Mouse (Mus musculus): ENCODE results near the gene Srsf1. TPM values are rescaled to one million over a fixed set of nuclear protein-coding genes. Genes with fewer than 3 reads are reported as not detected.
"Not testable (repeated sequence)": the region's sequence is repeated elsewhere in the genome, so short reads cannot be mapped to it uniquely, and the experiment has no call there.

The Srsf1 gene
- polyA plus RNA-seq, 1 experiment, result 325 TPM

DNA sequence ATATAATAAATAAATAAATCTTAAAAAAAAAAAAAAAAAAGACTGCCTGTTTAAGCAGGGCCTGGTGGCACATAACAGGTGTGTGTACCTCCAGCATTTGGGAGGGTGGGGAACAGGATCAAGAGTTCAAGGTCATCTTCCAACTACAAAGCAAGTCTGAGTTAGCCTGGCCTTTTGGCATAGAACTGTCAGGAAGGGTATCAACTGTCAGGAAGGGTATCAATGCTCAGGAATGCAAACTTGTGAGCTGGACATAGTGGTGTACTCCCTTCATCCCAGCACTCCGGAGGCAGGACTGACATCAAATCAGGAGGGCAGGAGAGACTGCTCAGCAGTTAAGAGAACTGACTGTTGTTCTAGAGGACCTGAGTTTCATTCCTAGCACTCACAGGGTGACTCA, 8.1 kb upstream of the Srsf1 start:
- no peak for DNase-seq (ENCODE audit: low spot score)

DNA sequence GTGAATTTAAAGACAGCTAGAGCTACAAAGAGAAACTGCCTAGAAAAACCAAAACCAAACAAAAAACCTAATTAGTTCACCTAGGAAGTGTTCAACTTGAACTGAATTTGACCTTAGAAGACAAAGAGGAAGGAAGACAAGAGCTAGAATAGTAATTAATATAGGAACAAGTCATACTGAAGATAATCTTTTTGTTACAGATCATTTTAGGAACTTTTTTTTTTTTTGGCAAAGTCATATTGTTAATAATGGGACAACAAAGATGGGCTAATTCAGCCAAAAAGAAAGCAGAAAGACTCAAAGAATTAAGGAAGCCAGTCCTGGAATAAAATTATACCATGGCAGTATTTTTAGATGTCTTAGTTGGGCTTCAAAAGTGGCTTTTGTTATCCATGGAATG, 2.9 kb upstream of the Srsf1 start:
- DNase-seq (ENCODE audit: low spot score), result no peak

DNA sequence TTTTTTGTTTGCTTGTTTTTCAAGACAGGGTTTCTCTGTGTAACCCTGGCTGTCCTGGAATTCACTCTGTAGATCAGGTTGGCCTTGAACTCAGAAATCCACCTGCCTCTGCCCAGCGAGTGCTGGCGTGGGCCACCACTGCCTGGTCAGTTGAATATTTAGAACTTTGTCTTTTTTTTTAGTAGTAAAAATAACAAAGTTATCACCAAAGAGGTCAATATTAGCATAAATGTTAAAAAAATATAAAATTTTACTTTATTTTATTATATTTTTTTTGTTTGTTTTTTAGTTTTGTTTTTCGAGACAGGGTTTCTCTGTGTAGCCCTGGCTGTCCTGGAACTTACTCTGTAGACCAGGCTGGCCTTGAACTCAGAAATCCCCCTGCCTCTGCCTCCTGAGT, 2.0 kb upstream of the Srsf1 start:
- DNase-seq (ENCODE audit: low spot score), result not testable (repeated sequence)

DNA sequence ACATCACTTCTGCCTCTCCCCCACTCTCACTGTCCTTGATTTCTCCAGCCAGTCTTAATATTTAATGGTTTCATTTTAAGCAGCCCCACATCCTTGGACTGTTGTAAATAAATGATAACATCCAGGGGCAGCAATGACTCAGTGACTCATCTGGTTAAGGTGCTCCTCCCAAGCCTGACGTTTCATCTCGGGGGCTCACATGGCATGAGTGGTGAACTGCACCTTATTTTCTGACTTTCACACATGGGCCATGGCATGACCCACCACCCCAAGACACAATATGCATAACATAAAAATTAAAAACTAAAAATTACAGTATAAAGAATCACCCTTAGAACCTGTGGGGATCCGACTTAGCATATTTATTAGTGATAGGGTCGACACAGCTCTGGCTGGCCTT, 1.3 kb upstream of the Srsf1 start:
- no peak for DNase-seq (ENCODE audit: low spot score)

DNA sequence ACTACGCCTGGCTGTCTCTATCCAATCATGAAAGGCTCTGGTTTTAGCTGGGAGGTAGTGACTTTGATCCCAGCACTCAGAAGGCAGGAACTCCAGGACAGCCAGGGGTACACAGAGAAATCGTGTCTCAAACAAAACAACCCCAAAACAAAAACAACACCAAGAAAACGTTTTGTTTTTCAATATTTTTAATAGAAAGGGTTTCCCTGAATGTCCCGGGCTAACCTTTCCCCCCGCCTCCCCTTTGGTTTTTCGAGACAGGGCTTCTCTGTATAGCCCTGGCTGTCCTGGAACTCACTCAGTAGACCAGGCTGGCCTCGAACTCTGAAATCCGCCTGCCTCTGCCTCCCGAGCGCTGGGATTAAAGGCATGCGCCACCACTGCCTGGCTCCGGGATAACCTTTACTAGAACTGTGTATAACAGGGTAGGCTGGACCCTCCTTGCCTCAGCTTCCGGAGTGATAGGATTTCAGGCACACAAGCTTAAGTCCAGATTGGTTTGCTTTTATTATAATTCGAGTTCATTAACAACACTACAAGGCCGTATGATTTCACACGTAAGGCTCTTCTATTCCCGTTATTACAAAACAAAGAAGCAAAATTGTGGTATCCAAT, 743 bp upstream of the Srsf1 start:
- no peak for DNase-seq (ENCODE audit: low spot score)

DNA sequence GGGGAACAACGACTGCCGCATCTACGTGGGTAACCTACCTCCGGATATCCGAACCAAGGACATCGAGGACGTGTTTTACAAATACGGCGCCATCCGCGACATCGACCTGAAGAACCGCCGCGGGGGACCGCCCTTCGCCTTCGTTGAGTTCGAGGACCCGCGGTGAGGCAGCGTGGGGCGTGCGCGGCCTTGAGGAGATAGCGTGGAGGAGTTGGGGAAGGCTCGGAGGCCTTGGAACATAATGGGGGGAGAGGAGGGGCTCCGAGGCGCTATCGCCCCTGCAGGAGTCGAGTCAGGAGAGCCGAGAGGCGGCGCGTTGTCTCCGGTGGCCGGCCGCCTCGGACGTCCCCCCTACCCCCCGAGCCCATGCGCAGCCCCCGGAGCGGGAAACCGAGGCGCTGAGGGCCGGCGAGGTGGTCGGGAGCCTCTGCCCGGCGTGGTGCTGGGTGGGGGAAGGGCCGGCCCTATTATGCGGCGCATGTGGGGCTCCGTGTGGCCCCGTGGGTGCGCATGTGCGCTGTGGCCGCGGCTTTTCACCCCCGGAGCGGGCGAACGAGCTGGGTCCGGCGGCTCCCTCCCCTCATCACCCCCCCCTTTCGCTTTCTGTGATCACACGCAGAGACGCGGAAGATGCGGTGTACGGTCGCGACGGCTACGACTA, 828 bp downstream of the Srsf1 start:
- DNase-seq (ENCODE audit: low spot score), result peak; percentile 70

DNA sequence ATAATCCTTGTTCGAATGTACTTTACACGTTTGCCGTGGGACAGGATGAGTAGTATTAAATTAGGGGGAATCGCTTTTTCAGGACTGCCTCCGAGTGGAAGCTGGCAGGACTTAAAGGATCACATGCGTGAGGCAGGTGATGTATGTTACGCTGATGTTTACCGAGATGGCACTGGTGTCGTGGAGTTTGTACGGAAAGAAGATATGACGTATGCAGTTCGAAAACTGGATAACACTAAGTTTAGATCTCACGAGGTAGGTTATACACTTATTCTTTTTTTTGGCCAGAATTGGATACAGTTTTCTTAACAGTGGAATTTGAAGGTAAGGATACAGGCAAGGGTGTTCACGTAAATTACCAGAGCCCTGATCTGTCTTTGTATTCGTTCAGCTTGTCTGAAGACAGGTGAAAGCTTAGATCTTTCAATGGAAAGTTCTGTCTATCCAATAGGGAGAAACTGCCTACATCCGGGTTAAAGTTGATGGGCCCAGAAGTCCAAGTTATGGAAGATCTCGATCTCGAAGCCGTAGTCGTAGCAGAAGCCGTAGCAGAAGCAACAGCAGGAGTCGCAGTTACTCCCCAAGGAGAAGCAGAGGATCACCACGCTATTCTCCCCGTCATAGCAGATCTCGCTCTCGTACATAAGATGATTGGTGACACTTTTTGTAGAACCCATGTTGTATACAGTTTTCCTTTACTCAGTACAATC, 1.9 kb downstream of the Srsf1 start:
- DNase-seq (ENCODE audit: low spot score), result no peak

DNA sequence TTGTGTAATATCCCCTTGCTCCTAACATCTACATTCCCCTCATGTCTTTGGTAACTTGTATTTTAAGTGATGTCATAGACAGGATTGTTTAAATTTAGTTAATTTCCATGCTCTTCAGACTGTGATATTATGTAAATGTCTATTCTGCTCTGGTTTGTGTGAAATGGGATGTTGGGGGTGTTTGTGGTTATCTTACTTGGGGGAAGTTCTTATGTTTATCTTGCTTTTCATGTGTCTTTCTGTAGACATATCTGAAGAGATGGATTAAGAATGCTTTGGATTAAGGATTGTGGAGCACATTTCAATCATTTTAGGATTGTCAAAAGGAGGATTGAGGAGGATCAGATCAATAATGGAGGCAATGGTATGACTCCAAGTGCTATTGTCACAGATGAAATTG, 2.6 kb downstream of the Srsf1 start:
- DNase-seq (ENCODE audit: low spot score), result no peak

DNA sequence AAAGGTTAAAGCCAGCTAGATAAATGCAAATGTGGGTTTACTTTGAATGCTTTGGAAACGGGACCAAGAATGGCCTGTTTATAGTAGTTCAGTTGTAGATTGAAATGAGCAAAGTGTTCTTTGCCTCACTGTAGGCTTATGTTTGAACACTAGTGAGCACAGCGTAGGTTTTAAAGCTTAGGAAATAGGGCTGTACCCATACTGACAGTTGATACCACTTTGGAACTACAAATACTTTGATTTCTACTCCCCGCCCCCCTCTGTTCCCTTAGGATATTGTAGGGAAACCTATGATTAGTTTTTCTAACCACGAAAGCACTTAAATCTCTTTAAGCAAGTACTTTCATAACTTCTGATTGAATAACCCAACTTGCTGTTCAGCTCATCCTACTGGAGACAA, 5.5 kb downstream of the Srsf1 start:
- no peak for DNase-seq (ENCODE audit: low spot score)

DNA sequence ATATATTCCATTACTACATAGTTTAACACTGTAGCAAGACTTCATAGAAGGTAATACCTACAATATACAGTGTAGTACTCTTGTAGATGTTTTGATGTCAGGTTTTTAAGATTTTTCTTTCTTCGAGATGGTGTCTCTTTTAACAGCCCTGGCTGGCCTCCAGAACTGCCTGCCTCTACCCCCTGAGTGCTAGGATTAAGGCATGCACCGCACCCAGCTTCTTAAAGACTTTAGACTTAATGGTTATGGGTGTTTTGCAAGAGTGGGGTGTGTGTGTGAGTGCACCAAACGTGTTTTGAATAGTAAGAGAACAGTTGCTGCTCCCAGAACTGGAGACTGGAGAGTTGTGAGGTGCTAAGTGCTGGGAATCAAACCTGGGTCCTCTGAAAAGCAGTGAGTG, 6.6 kb downstream of the Srsf1 start:
- DNase-seq (ENCODE audit: low spot score), result no peak

DNA sequence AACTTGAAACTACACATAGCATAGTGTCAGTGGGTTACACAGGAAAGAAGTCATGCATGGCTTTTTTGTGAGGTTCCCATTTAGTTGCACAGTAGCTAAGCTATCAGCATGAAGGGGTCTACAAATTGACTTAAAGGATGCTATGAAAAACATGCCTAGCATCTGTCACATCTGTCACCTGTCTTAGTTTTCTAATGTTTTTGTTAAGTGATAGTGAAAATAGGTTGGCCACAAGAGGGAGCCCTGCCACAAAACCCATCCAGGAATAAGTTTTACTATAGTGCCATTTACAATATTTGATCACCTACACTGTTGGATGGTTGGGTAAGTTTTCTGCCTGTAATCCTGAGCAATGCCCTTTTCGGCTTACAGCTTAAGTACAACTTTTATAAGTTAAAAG, 7.4 kb downstream of the Srsf1 start:
- no peak for DNase-seq (ENCODE audit: low spot score)

DNA sequence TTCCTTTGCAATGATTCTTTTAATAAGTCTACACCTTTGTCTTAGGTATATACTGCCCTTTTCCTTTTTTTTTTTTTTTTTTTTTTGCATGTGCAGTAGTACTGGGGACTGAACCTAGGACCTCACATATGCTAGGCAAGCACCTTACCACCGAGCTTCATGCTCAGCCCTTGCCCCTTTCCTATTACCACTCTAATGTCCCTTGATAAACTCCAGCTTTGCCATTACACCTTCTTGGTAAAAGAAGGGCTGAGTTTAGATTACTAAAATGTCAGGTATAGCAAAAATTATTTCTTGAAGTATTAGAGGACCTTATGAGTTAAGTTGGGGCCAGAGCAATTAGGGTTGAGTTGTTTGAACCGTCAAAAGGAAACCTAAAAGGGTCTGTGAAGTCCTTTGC, 8.6 kb downstream of the Srsf1 start:
- DNase-seq (ENCODE audit: low spot score), result no peak

DNA sequence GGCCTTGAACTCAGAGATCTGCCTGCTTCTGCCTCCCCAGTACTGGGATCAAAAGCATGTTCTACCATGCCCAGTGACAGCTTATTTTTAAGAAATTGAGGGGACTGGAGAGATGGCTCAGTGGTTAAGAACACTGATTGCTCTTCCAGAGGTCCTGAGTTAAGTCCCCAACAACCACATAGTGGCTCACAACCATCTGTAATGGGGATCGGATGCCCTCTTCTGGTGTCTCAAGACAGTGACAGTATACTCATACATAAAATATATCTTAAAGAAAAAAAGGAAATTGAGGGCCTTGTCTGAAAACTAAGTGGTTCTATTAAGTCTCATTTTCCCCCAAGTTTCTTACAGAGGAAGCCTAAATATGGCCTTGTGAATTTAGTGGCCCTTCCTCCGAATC, 10.6 kb downstream of the Srsf1 start:
- DNase-seq (ENCODE audit: low spot score), result no peak

DNA sequence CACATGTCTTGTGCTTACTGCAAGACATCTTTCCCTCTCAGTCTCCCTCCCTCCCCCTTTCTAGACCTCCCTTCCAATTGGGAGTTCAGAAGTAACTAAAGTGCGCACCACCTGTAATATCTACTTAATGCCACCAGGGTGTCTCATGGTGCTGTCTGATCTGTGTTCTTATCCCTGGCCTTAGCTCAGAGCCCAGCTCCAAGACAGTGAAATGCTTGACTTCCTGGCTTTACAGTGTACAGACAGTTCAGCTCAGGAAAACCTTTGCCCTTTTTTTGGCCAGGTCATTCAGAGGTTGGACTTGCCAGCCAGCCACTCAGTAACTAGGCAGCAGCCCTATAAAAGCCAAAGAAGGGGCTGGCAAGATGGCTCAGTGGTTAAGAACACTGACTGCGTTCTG, 12.0 kb downstream of the Srsf1 start:
- no peak for DNase-seq (ENCODE audit: low spot score)

DNA sequence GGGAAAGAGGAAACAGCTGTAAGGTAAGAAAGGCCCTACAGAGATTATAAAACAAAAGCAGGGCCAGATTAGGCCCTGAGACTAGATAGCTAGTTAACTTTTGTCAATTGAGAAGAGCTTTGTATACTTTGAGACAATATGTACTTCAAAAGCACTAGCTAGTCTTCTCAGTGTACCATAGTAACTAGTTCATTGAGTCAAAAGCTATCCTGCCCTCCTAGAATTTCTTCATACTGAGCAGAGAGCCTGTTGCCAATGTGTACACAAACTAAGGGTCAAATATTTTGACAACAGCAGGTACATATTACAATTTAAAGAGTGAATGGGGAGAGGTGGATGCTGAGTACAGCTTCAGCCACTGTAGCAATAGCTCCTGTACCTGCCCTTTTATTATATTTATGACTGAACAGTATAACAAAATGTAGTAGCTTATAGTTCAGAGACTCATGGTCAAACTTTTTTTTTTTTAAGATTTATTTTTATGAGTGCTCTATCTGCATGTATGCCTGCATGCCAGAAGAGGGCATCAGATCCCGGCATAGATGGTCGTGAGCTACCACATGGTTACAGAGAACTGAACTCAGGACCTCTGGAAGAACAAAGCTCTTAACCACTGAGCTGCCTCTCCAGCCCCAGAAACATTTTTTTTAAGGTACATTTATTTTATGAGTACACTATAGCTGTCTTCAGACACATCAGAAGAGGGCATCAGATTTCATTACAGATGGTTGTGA, 14.9 kb downstream of the Srsf1 start:
- DNase-seq (ENCODE audit: low spot score), result no peak

DNA sequence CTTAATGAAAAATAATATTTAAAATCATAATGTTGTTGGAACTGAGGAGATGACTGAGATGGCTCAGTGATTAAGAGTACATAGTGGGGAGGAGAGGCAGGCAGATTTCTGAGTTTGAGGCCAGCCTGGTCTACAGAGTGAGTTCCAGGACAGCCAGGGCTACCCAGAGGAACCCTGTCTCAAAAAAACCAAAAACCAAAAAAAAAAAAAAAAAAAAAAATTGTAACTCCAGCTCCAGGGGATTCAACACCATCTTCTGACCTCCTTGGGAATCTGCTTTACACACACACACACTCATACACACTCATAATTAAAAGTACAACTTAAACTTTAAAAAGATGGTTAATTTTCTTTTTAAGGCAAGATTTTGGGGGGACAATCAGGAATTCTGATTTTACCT, 18.6 kb downstream of the Srsf1 start:
- no peak for DNase-seq (ENCODE audit: low spot score)

DNA sequence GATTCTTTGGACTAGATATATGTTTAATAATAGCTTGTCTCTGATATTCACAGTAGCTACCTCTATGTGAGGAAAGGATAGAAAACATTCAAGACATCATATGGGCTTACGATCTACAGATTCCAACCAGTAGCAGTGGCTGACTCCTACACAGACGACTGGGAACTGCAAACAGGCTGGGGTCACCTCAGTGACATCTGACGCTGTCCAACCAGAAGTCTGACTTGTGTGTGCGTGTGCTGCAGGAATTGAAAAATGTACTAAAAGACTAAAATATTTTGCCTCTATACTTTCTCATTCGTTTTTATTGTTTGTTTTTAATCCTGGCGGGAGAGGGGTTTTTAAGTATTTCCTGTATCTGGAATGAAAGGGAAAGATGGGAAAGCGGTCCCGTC, 20.0 kb downstream of the Srsf1 start:
- DNase-seq (ENCODE audit: low spot score), result no peak

DNA sequence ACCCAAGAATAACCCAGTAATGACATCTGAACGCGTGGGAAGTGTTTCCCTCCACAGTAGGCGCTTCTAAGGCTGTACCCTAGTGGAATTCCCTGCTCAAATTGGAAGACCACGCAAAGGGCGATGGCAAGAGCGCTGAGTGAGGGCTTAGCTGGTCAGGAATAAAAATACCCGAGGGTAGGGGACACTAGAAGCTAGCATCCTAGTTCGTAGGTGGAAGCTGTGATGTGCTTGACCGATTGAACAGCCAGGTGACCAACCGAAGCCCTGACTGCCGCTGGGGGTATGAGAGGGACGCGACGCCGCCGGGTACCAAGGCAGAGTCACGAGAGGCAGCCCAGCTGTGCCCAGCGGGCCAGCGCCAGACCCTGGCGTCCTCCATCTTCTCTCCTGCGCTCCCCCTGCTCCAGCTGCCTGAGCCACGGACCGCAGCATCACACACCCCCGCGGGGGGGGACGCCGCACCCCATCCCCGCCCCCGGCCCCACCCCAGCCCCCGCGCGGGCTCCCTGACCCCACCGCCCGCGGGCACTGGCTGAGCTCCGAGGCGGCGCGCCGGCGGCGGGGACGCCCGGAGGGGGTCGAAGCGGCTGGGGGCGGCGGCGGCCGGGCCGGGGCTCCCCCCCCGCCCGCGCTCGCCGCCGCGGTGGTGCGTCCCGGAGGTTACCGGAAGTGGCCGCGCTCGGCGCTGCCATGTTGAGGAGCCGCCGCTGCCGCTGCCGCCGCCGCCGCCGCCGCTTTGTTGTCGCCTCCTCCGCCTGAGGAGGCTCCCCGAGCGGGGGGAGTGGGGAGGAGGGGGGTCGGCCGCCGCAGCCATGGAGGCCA, 20.6 kb downstream of the Srsf1 start, which contains the start of gene Vezf1:
Gene Vezf1 (plus strand): TSS at position 694 of the 825 bp plus-strand sequence.
- peak; percentile 75 for DNase-seq (ENCODE audit: low spot score)

DNA sequence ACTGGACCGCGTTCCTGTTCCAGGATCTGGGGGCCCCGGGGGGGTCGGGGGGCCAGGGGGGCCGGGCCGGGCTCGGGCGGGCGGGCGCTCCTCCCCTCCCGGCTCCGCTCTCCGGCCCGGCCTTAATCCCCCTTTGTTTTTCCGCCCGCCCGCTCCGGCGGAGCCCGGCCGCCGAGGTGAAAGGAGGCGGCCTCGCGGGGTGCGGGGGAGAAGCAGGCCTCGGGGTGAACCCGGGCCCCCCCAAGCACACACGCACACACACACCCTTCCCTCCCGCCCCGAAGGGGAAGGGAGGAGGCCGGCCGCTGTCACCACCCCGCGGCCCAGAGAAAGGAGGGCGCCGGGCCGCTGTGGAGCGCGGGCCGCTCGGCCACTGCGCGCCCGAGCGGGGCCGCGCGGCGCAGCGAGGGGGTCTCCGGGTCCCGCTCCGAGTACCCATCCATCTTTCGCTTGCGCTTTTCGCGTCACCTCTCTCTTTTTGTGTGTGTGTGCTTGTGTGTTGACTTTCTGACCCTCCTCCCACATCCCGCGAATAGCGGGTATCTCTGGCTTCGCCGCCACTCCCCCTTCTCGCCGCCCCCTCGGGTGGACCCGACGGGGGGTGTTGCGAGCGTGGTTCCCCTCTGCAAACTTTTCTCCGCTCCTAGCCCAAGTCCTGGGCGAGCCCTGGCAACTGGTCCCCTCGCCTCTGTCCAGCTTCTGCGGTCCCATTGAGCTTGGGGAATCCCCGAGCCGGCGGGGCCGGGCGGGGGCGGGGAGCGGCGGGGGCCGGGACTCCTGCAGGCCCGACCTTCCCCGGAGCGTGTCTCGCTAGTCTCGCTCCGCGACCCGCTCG, 21.5 kb downstream of the Srsf1 start:
- peak; percentile 77 for DNase-seq (ENCODE audit: low spot score)

DNA sequence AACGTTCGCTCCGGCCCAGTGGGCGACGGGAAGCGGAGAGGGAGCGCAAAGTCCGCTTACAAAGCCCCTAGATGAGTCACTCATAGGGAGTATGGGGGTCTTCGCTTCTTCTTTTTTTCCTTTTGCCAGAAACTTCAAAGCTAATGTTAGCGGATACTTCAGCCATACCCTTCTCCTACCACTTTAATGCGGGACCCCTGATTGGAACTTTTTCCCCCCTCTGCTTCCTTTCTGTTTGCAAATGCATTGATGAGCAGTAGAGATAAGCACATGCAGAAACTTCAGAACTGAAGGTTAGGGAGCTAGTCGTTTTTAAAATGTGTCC, 22.0 kb downstream of the Srsf1 start:
- DNase-seq (ENCODE audit: low spot score), result no peak

DNA sequence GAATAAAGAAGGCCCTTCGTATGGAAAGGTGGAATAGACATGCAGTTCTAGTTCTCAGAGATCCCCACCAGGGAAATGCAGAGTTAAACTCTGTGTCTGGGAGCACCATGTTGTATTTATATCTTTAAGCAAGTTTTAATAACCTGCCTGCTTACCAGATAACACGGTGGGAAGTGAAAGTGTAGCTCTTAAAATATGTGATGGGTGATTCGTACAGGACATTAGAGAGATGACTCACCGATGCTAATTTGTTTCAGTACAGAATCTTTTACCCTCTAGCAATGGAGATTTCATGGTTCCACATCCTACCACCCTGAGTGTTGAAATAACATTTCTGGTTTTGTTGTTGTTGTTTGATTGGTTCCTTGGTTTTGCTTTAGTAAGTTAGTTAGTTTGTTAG, 23.2 kb downstream of the Srsf1 start:
- no peak for DNase-seq (ENCODE audit: low spot score)

Data from urinary bladder, adult 2 months (tissue).